Mouse (Mus musculus) hindbrain, postnatal 0 days (tissue): ENCODE measurements at regions not wholly inside any gene's neighbourhood (a gene's known extent, or its start where the extent isn't known, plus 50 kb on each side); places are given as distances from the start of the nearest gene placed in this dataset.

Source experiments
- ATAC-seq: fragments of 200-750 bp; cut with Nextera tagmentation; 2 replicates; pipeline ENCODE4 v1.8.0; 2017; ENCODE audit warnings: mild to moderate bottlenecking, moderate TSS enrichment, moderate library complexity
- DNase-seq: peaks from one replicate; pipeline ENCODE4 v3.0.0-alpha.2; 2015; ENCODE audit warnings: low spot score
- H3K27ac ChIP-seq: fragments of 300-500 bp; sonication (generic); 2 replicates; pipeline ENCODE4 v1.5.1; 2014; ENCODE audit warnings: mild to moderate bottlenecking
- H3K27me3 ChIP-seq: fragments of 300-500 bp; sonication (generic); 2 replicates; pipeline ENCODE4 v1.6.1; 2014; ENCODE audit warnings: low read length, mixed read lengths; ENCODE audit not compliant: insufficient read depth
- H3K36me3 ChIP-seq: fragments of 300-500 bp; sonication (generic); 2 replicates; pipeline ENCODE4 v1.6.1; 2014; ENCODE audit warnings: low read length, mixed read lengths; ENCODE audit not compliant: insufficient read depth
- H3K4me1 ChIP-seq: fragments of 300-500 bp; sonication (generic); 2 replicates; pipeline ENCODE4 v1.6.1; 2014; ENCODE audit warnings: antibody characterized with exemption, low read length, mixed read lengths; ENCODE audit not compliant: insufficient read depth
- H3K4me2 ChIP-seq: fragments of 300-500 bp; sonication (generic); 2 replicates; pipeline ENCODE4 v1.6.1; 2014; ENCODE audit warnings: low read depth, mild to moderate bottlenecking, low read length, moderate library complexity, mixed read lengths
- H3K4me3 ChIP-seq: fragments of 300-500 bp; sonication (generic); 2 replicates; pipeline ENCODE4 v1.5.1; 2014; ENCODE audit warnings: low read length
- H3K9ac ChIP-seq: fragments of 300-500 bp; sonication (generic); replicated peaks from 2 replicates; pipeline ENCODE4 v1.6.1; 2014; ENCODE audit warnings: mild to moderate bottlenecking, low read length, moderate library complexity, mixed read lengths
- H3K9me3 ChIP-seq: fragments of 300-500 bp; sonication (generic); 2 replicates; pipeline ENCODE4 v1.6.1; 2016; ENCODE audit warnings: low read length, mixed read lengths
- CTCF ChIP-seq: IDR thresholded peaks from 2 replicates; pipeline ENCODE4 v1.5.1; 2016; ENCODE audit warnings: antibody characterized with exemption, control low read depth, low read depth
- WGBS: fragments of 180-500 bp; shearing (Covaris S2); extraction: QIAGEN DNeasy Blood & Tissue Kit; methylation state at CpG from one replicate; pipeline ENCODE4 v1.1.7; 2014; 5-methylcytosine and 5-hydroxymethylcytosine counted together

GRCm38 (mm10) chr3:54611431-54611990, 81.1 kb upstream of the Supt20 start:
- DNase-seq, result no peak
- Histone ChIP-seq H3K4me2 (no peak overlapping the region), H3K36me3 (no peaks in the 10 kb centered on the region), H3K4me1 (no peaks in the 10 kb centered on the region), H3K4me3 (no peak overlapping the region), H3K27me3 (no peaks in the 10 kb centered on the region), H3K9ac (no peak overlapping the region), H3K9me3 (no peaks in the 10 kb centered on the region), H3K27ac (no peak overlapping the region)
- WGBS, result 84% methylated on average over 10 of the region's 10 CpGs
- ATAC-seq, result no peak
- TF ChIP-seq CTCF, result no peak

- TF ChIP-seq CTCF, result no peak
- ATAC-seq, result no peak
- Histone ChIP-seq H3K4me2 (no peak overlapping the region), H3K4me1 (no peaks in the 10 kb centered on the region), H3K4me3 (no peak overlapping the region), H3K9me3 (no peaks in the 10 kb centered on the region; the same call in 1 of the 2 replicates), H3K27ac (no peak overlapping the region), H3K36me3 (no peaks in the 10 kb centered on the region), H3K27me3 (no peaks in the 10 kb centered on the region), H3K9ac (no peak overlapping the region)
- WGBS, result 73% methylated on average over 2 of the region's 2 CpGs
- DNase-seq, result no peak
Measured at GRCm38 (mm10) chr3:54613845-54614244, 78.8 kb upstream of the Supt20 start.

GRCm38 (mm10) chr3:54617298-54617697, 75.3 kb upstream of the Supt20 start:
- Histone ChIP-seq H3K27me3 (no peaks in the 10 kb centered on the region), H3K4me1 (no peaks in the 10 kb centered on the region), H3K9me3 (no peaks in the 10 kb centered on the region; the same call in 1 of the 2 replicates), H3K36me3 (no peaks in the 10 kb centered on the region), H3K9ac (no peak overlapping the region), H3K4me3 (no peak overlapping the region), H3K4me2 (no peak overlapping the region), H3K27ac (no peak overlapping the region)
- TF ChIP-seq CTCF, result no peak
- ATAC-seq (no peak), DNase-seq (no peak)
- WGBS, result 95% methylated on average over 4 of the region's 4 CpGs

- no peak overlapping the region for H3K27ac ChIP-seq
- WGBS, result 93% methylated on average over 4 of the region's 4 CpGs
Measured at GRCm38 (mm10) chr3:54618286-54618685, 74.3 kb upstream of the Supt20 start.

GRCm38 (mm10) chr3:54630254-54630653, 62.4 kb upstream of the Supt20 start:
- WGBS, result 81% methylated on average over 7 of the region's 7 CpGs
- ATAC-seq, result no peak
- no peak overlapping the region for H3K4me3 ChIP-seq
- no peaks in the 10 kb centered on the region for H3K27me3 ChIP-seq
- no peaks in the 10 kb centered on the region for H3K36me3 ChIP-seq
- no peak overlapping the region for H3K4me2 ChIP-seq
- H3K9me3 ChIP-seq, result 0 out of 2 replicates have a peak, but pooled peaks cover 6% of the 10 kb centered on the region
- no peak overlapping the region for H3K9ac ChIP-seq
- H3K4me1 ChIP-seq, result no peaks in the 10 kb centered on the region
- DNase-seq, result no peak
- no peak overlapping the region for H3K27ac ChIP-seq
- TF ChIP-seq CTCF, result no peak

More at GRCm38 (mm10) chr3:54618286-54618685, 74.3 kb upstream of the Supt20 start:
- ATAC-seq, result no peak
- DNase-seq, result no peak
- no peaks in the 10 kb centered on the region; the same call in 1 of the 2 replicates for H3K9me3 ChIP-seq
- no peaks in the 10 kb centered on the region for H3K27me3 ChIP-seq
- no peak overlapping the region for H3K4me2 ChIP-seq
- H3K36me3 ChIP-seq, result no peaks in the 10 kb centered on the region
- no peak overlapping the region for H3K4me3 ChIP-seq
- H3K4me1 ChIP-seq, result no peaks in the 10 kb centered on the region
- TF ChIP-seq CTCF, result no peak
- no peak overlapping the region for H3K9ac ChIP-seq

- Histone ChIP-seq H3K36me3 (no peaks in the 10 kb centered on the region), H3K4me2 (no peak overlapping the region), H3K4me1 (no peaks in the 10 kb centered on the region), H3K4me3 (no peak overlapping the region), H3K9ac (no peak overlapping the region), H3K27me3 (no peaks in the 10 kb centered on the region), H3K27ac (no peak overlapping the region), H3K9me3 (0 out of 2 replicates have a peak, but pooled peaks cover 6% of the 10 kb centered on the region)
- WGBS, result 95% methylated on average over 13 of the region's 13 CpGs
- TF ChIP-seq CTCF, result no peak
- ATAC-seq (no peak), DNase-seq (no peak)
Measured at GRCm38 (mm10) chr3:54632731-54633130, 59.9 kb upstream of the Supt20 start.

GRCm38 (mm10) chr3:54633446-54633845, 59.2 kb upstream of the Supt20 start:
- Histone ChIP-seq H3K4me3 (no peak overlapping the region), H3K27me3 (no peaks in the 10 kb centered on the region), H3K9ac (no peak overlapping the region), H3K4me1 (no peaks in the 10 kb centered on the region), H3K4me2 (no peak overlapping the region), H3K9me3 (0 out of 2 replicates have a peak, but pooled peaks cover 6% of the 10 kb centered on the region), H3K36me3 (no peaks in the 10 kb centered on the region), H3K27ac (no peak overlapping the region)
- 95% methylated on average over 23 of the region's 23 CpGs for WGBS
- no peak for TF ChIP-seq CTCF
- DNase-seq (no peak), ATAC-seq (no peak)
